Mouse (Mus musculus) kidney, embryonic 16.5 days (tissue): ENCODE results near the gene Fcrls. TPM values are rescaled to one million over a fixed set of nuclear protein-coding genes. Genes with fewer than 3 reads are reported as not detected.

Experiments
- ATAC-seq: fragments of 200-750 bp; cut with Nextera tagmentation; 2 replicates; pipeline ENCODE4 v1.8.0; 2017; ENCODE audit warnings: moderate TSS enrichment; ENCODE audit not compliant: low FRiP score, low TSS enrichment
- H3K27ac ChIP-seq: fragments of 300-500 bp; sonication (generic); 2 replicates; pipeline ENCODE4 v1.5.1; 2014; ENCODE audit warnings: low read length
- H3K27me3 ChIP-seq: fragments of 300-500 bp; sonication (generic); 2 replicates; pipeline ENCODE4 v1.6.1; 2014; ENCODE audit warnings: low read length, control low read depth, mixed read lengths; ENCODE audit not compliant: insufficient read depth
- H3K36me3 ChIP-seq: fragments of 300-500 bp; sonication (generic); 2 replicates; pipeline ENCODE4 v1.6.1; 2014; ENCODE audit warnings: low read length, control low read depth, mixed read lengths; ENCODE audit not compliant: insufficient read depth
- H3K4me1 ChIP-seq: fragments of 300-500 bp; sonication (generic); 2 replicates; pipeline ENCODE4 v1.6.1; 2014; ENCODE audit warnings: low read length, control low read depth, mixed read lengths; ENCODE audit not compliant: insufficient read depth
- H3K4me2 ChIP-seq: fragments of 300-500 bp; sonication (generic); replicated peaks from 2 replicates; pipeline ENCODE4 v1.6.1; 2014; ENCODE audit warnings: low read depth, low read length
- H3K4me3 ChIP-seq: fragments of 300-500 bp; sonication (generic); 2 replicates; pipeline ENCODE4 v1.5.1; 2014; ENCODE audit warnings: mild to moderate bottlenecking, low read length
- H3K9ac ChIP-seq: fragments of 300-500 bp; sonication (generic); replicated peaks from 2 replicates; pipeline ENCODE4 v1.6.1; 2014; ENCODE audit warnings: low read length
- H3K9me3 ChIP-seq: fragments of 300-500 bp; sonication (generic); 2 replicates; pipeline ENCODE4 v1.6.1; 2016; ENCODE audit warnings: low read length, control low read depth
- WGBS: fragments of 180-500 bp; shearing (Covaris S2); extraction: QIAGEN DNeasy Blood & Tissue Kit; methylation state at CpG from one replicate; pipeline ENCODE4 v1.1.7; 2014; 5-methylcytosine and 5-hydroxymethylcytosine counted together
- polyA plus RNA-seq: library from polyadenylated mRNA; unstranded; fragments of >200 nt; fragmentation: Nextera tagmentation; extraction: Ambion mirVana; gene quantifications from 2 replicates; pipeline ENCODE4 v1.2.1, GENCODE M21; 2015

The Fcrls gene
- polyA plus RNA-seq, 1 experiment from 2014 or later: 5.6 TPM

DNA sequence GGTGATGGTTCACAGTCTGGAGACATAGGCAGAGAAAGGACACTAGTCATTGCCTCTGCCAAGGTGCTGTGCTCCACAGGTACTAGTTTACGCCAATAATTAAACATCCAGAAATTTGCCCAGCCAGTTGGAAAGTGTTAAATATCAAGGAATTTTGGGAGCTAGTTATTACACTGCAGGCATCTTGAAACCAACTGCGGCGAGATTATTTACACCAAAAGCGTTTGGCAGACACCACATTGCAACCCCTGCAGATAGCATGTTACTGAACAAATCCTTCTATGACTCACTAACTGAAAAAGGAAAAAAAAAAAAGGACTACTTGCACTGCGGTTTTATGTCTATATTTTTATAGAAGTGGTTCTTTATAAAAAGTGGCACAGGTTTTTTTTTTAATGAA is 41.2 kb downstream of the Fcrls start:
- no peak overlapping the region for H3K9ac ChIP-seq

DNA sequence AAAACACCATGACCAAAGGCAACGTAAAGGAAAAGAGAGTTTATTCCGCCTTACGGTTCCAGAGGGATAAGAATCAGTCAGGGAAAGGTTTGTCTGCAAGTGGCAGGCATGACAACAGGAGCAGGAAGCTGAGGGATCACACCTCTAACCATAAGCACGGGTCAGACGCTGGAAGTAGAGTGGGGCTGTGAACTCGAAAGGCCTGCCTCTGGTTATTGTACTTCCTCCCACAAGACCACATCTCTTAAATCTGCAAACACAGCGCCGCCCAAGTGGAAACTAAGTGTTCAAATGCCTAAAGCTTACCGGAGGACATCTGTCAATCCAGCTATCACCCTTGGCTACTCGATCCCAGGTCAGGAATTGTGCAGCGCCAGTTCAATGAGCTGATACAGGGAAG is 48.4 kb downstream of the Fcrls start:
- Histone ChIP-seq H3K27ac (no peak overlapping the region), H3K27me3 (no peaks in the 10 kb centered on the region), H3K4me2 (no peak overlapping the region), H3K36me3 (no peaks in the 10 kb centered on the region), H3K9ac (no peak overlapping the region), H3K4me3 (no peak overlapping the region), H3K4me1 (no peaks in the 10 kb centered on the region), H3K9me3 (no peaks in the 10 kb centered on the region)
- 62% methylated on average over 11 of the region's 11 CpGs for WGBS
- no peak for ATAC-seq

More for the DNA sequence above, 41.2 kb downstream of the Fcrls start:
- Histone ChIP-seq H3K4me3 (no peak overlapping the region), H3K9me3 (no peaks in the 10 kb centered on the region), H3K27ac (no peak overlapping the region), H3K27me3 (no peaks in the 10 kb centered on the region), H3K4me2 (no peak overlapping the region), H3K4me1 (no peaks in the 10 kb centered on the region), H3K36me3 (no peaks in the 10 kb centered on the region)
- no peak for ATAC-seq
- 82% methylated on average over 5 of the region's 5 CpGs for WGBS

DNA sequence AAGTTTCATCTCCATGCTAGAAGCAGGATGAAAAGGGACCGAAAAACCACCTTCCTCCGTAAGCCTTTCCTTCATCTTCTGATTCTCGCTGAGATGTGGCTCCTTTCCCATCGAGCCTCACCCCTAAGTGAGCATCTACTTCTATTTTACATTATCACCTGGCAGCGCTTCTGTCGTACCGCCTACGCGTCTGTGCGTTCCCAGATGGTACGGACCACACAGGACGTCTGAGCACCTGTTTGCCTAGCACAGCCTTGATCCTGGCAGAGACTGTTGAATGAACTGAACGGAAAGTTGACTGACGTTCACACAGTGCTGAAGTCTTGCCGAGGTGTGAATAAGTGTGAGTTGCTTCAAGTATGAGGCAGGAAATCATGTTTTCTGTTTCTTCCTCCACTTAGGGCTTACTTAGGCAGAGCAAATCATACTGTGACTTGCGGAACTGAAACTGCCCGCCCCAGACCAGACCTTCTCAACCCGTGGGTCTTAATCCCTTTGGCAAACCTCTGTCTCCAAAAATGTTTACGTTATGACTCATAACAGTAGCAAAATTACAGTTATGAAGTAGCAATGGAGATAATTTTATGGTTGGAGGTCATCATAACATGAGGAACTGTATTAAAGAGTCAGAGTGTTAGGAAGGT is 49.2 kb downstream of the Fcrls start:
- Histone ChIP-seq H3K27me3 (no peaks in the 10 kb centered on the region), H3K9me3 (no peaks in the 10 kb centered on the region), H3K36me3 (no peaks in the 10 kb centered on the region), H3K4me3 (no peak overlapping the region), H3K4me1 (no peaks in the 10 kb centered on the region), H3K9ac (no peak overlapping the region), H3K27ac (no peak overlapping the region), H3K4me2 (no peak overlapping the region)
- 91% methylated on average over 19 of the region's 19 CpGs for WGBS
- no peak for ATAC-seq

DNA sequence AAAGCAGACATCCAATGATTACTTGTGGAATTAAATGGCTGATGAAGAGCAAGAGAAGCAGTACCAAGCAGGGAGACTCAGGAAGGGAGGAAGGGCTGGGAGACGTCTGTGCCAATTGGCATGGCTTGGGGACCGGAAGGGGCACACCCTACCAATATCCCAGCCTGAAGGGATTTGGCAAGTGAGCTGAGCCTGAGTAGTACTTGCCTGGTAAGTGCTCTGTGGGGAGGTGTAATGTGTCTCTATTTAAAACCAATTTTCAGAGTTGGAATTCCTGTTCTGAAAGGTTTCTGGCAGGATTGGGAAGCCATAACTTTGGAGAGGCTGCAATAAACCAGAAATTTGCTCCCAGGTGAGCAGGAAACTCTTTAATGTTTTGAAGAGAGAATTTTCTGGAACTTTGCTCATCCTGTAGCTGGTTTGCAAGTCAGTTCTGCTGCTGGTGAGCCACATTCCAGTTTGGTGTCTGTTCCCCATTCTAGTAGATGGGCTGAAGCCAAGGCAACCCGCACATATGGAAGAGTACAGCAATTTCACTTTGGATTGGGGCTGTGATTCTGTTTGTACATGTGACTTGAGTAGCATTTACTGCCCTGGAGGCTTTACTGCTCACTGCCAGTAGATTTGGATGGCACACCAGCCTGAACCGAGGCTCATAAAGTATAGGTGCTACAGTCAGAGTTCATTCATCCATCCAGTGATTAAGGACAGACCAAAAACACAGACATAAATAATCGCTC is 57.0 kb downstream of the Fcrls start:
- no peak overlapping the region for H3K4me2 ChIP-seq
- 75% methylated on average over 5 of the region's 5 CpGs for WGBS
- H3K9me3 ChIP-seq: no peaks in the 10 kb centered on the region
- no peaks in the 10 kb centered on the region for H3K4me1 ChIP-seq
- ATAC-seq: no peak
- no peaks in the 10 kb centered on the region for H3K27me3 ChIP-seq
- no peak overlapping the region for H3K27ac ChIP-seq
- H3K9ac ChIP-seq: no peak overlapping the region
- H3K4me3 ChIP-seq: no peak overlapping the region
- H3K36me3 ChIP-seq: no peaks in the 10 kb centered on the region

Other genes starting within 250 kb of the Fcrls start
- gene Kirrel, start 89.0 kb downstream of the Fcrls start, polyA plus RNA-seq: 16.4 and 18.6 TPM in 2 replicates
- gene Cd5l, start 94.1 kb upstream of the Fcrls start, polyA plus RNA-seq: 0.31 and 0.59 TPM in 2 replicates
- 0.34 TPM in 1 of 2 replicates, not detected in the other for gene Fcrl1, start 112.6 kb upstream of the Fcrls start, polyA plus RNA-seq
- gene Fcrl5, start 172.0 kb upstream of the Fcrls start, polyA plus RNA-seq: not detected in 2 replicates